8 mouse cellular contexts compared by ENCODE assay signal in genomic region chr11:84069034-84069370, GRCm38 (mm10). TPM values are rescaled to one million over a fixed set of nuclear protein-coding genes. Genes with fewer than 3 reads are reported as not detected.
DNase-seq lines count a peak whose midpoint lies in the region; ATAC-seq and TF ChIP-seq lines count a peak whose summit lies in the region.

Gene Dusp14, minus strand, starts transcription at chr11:84069261.

- H3K4me1 ChIP-seq in embryonic facial prominence, embryonic 14.5 days (ENCODE audit: control insufficient read depth, insufficient read depth, low read length) = peaks cover 27% of the 10 kb centered on the region
- H3K4me1 ChIP-seq in liver, postnatal 0 days (ENCODE audit: insufficient read depth) = peaks cover 23% of the 10 kb centered on the region

- no peaks in the 10 kb centered on the region for H3K36me3 ChIP-seq in embryonic facial prominence, embryonic 14.5 days (ENCODE audit: control insufficient read depth, insufficient read depth, low read length)
- no peaks in the 10 kb centered on the region for H3K36me3 ChIP-seq in liver, postnatal 0 days (replicated peaks; ENCODE audit: insufficient read depth, low read length)

- peak within 1 kb of the TSS; percentile 67 for H3K27ac ChIP-seq in embryonic facial prominence, embryonic 14.5 days (replicated peaks; ENCODE audit: low read depth, low read length)
- no peak within 1 kb of the TSS for H3K27ac ChIP-seq in liver, postnatal 0 days (ENCODE audit: low read depth)

- 24% methylated on average over 11 of the region's 11 CpGs for WGBS in embryonic facial prominence, embryonic 14.5 days
- 12% methylated on average over 11 of the region's 11 CpGs for WGBS in liver, postnatal 0 days (ENCODE audit: insufficient replicate concordance)

- ATAC-seq in Patski = peak; percentile 63
- ATAC-seq in embryonic facial prominence, embryonic 14.5 days (ENCODE audit: low read depth) = no peak
- no peak for ATAC-seq in liver, postnatal 0 days

- no peak for DNase-seq in left cerebral cortex, adult 8-10 months (ENCODE audit: low spot score in 2 of 2)
- DNase-seq in left cerebral cortex, adult 11 months (ENCODE audit: low spot score) = no peak
- no peak for DNase-seq in Patski (ENCODE audit: low read depth, low spot score)
- no peak for DNase-seq in embryonic facial prominence, embryonic 14.5 days (ENCODE audit: low spot score)
- peak; percentile 68 to 71 for DNase-seq in kidney, adult 8-10 months
- DNase-seq in liver, postnatal 0 days = no peak
- no peak for DNase-seq in spleen, postnatal 10 days (ENCODE audit: low spot score in 2 of 2)
- DNase-seq in right cerebral cortex, postnatal 14 days = no peak

- POLR2A ChIA-PET in Patski (lab: Charles Lee) = interaction anchor here (1.2 kb wide), 1 partner anchor 10 kb away, joined by 6 read pairs; no protein-coding TSS in a partner anchor

- H3K27me3 ChIP-seq in Patski = no peaks in the 10 kb centered on the region
- H3K27me3 ChIP-seq in embryonic facial prominence, embryonic 14.5 days (replicated peaks; ENCODE audit: control insufficient read depth, insufficient read depth, low read length) = peaks cover 13% of the 10 kb centered on the region
- peaks cover 34% of the 10 kb centered on the region for H3K27me3 ChIP-seq in liver, postnatal 0 days (ENCODE audit: insufficient read depth, low read length)

- in situ Hi-C loops in Patski (cut with MboI; ENCODE audit: low pct_unique_long_range_greater_than_20kb) = no loop called here

- H3K4me2 ChIP-seq in embryonic facial prominence, embryonic 14.5 days (ENCODE audit: low read depth, low read length) = peak within 1 kb of the TSS; percentile 86
- peak within 1 kb of the TSS; percentile 93 for H3K4me2 ChIP-seq in liver, postnatal 0 days (ENCODE audit: low read depth, low read length)

- H3K9ac ChIP-seq in embryonic facial prominence, embryonic 14.5 days (ENCODE audit: low read depth, low read length) = peak within 1 kb of the TSS; percentile 72
- peak within 1 kb of the TSS; percentile 54; the same call in 1 of the 2 replicates for H3K9ac ChIP-seq in liver, postnatal 0 days (replicated peaks)

- no peak for TF ChIP-seq CTCF in Patski (IDR thresholded peaks at IDR 0.05)
- no peak for TF ChIP-seq CTCF in liver, postnatal 0 days (IDR thresholded peaks at IDR 0.05; ENCODE audit: low read depth)

- CTCF ChIA-PET in Patski (lab: Charles Lee) = interaction anchor here (1.6 kb wide), 1 partner anchor 37 kb away, joined by 5 read pairs; no protein-coding TSS in a partner anchor

- no peaks in the 10 kb centered on the region for H3K9me3 ChIP-seq in embryonic facial prominence, embryonic 14.5 days (ENCODE audit: control insufficient read depth, low read length)
- H3K9me3 ChIP-seq in liver, postnatal 0 days (ENCODE audit: low read length) = no peaks in the 10 kb centered on the region

- TF ChIP-seq EP300 in liver, postnatal 0 days (IDR thresholded peaks at IDR 0.05; ENCODE audit: low read depth) = no peak

- H3K4me3 ChIP-seq in embryonic facial prominence, embryonic 14.5 days (ENCODE audit: low read depth, low read length) = peak within 1 kb of the TSS; percentile 68
- H3K4me3 ChIP-seq in liver, postnatal 0 days (ENCODE audit: low read depth, low read length) = peak within 1 kb of the TSS; percentile 67

RNA-seq across cellular contexts. Expression of gene Dusp14, which starts in this region (rescaled TPM):
- 10 to 100 TPM; 54.0 to 59.0 (median 55.3) TPM for total RNA-seq in left cerebral cortex, adult 8-10 months (2022)
- polyA plus RNA-seq in Patski (2021) = 34.8 TPM
- 17.6 and 21.1 TPM in 2 replicates for polyA plus RNA-seq in embryonic facial prominence, embryonic 14.5 days (2014; fragmentation: Nextera tagmentation; extraction: Ambion mirVana)
- polyA plus RNA-seq in liver, postnatal 0 days (2015; fragmentation: Nextera tagmentation; extraction: Ambion mirVana) = 1.7 and 1.8 TPM in 2 replicates

Comparison
In these comparisons a context has a peak if more than half of its experiments do, and no peak if none do; other contexts are left out.
1. DNase-seq: peak in kidney, adult 8-10 months (2 of 2); none in left cerebral cortex, adult 8-10 months (0 of 2), left cerebral cortex, adult 11 months (single experiment), Patski (single experiment), embryonic facial prominence, embryonic 14.5 days (single experiment), liver, postnatal 0 days (single experiment), spleen, postnatal 10 days (0 of 2) and right cerebral cortex, postnatal 14 days (single experiment).